Mouse (Mus musculus): ENCODE results near the gene Nlrp9c.
A peak's percentile ranks its signal among the peaks of the same experiment; 100 is the strongest.
"Not testable (repeated sequence)": the region's sequence is repeated elsewhere in the genome, so short reads cannot be mapped to it uniquely, and the experiment has no call there.

Nlrp9c gene

DNA sequence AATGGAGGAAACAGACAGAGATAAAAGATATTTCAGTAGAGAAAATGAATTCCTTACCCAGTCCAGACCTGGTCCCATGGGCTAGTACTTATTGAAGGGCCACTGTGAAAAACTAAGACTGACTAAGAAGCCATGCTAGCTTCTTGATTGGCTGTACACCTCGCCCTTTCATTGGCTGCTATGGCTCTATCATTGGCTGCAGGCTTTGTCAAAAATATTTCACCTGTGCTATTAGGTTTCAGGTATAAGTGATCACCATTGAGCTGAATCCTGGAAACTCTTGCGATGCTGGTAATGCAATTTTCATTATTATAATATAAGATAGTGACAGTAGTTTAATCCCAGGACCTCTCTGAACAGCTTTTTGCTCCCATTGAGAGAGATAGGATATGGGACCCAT lies at the start of gene Nlrp9c:
Gene Nlrp9c, minus strand, starts transcription at position 101 of the 400 bp plus-strand sequence.
- DNase-seq: not testable (repeated sequence)

DNA sequence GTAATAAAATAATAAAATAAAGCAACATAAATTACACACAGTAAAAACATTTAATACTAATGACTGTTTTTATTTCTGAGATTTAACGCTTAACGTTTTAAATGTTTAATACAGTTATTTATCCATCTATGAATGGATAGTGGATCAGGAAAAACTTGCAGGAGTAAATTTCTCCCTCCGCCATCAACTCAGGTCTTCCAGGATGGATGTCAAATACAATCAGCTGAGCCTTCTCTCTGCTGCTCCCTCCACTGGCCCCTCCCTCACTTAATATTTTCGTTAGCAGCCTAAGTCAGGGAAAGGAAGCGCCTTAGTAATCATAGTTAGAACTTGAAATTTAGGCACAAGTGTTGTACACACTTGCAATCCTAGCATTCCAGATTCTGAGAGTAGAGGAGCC lies 31.3 kb upstream of the Nlrp9c start, which contains the start of gene Nlrp4a:
Gene Nlrp4a, plus strand, starts transcription at position 301 of the 400 bp plus-strand sequence.
- DNase-seq: no peak

DNA sequence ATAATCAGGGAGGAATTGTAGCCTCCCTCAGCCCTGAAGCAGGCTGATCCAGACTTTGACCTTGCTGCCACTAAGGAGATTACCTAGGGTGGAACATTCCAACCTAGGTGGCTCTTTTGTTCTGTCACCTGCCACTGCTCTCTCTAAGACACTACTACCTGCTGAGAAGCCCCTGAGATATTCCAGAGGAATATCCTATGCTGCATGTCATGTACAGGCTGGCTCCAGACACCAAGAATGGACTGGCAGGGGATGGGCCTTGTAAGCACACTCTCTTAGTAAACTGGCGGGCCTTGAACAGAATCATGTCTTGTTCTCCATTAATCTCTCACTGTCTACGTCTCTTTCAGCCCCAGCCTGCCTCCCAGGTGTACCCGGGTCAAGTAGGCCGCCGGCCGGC lies 11.7 kb downstream of the Nlrp9c start:
- not testable (repeated sequence) for DNase-seq

DNA sequence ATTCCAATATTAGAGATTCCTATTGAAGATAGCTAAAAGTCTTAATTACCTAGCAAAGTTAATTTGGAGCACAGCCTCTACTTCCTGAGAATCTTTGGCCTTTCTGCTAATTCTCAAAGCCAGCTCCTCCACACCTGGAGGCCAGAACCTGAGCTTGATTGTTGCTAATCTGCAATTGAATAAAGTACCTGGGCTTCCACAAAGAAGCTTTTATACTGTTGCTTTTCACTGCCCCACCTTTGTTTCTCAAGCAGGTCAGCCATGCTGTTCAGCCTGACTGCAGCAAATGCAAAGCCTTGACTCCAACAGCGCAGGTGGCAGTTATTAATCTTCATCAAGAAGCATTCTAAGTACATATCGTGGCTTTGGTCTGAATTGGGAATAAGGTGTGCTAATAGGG lies 12.4 kb downstream of the Nlrp9c start:
- not testable (repeated sequence) for DNase-seq

DNA sequence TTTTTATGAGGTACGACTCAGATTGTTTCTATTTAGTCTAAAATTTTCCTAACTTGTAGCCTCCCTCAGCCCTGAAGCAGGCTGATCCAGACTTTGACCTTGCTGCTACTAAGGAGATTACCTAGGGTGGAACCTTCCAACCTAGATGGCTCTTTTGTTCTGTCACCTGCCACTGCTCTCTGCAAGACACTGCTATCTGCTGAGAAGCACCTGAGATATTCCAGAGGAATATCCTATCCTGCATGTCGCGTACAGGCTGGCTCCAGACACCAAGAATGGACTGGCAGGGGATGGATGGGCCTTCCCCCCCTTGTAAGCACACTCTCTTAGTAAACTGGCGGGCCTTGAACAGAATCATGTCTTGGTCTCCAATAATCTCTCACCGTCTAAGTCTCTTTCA lies 16.8 kb downstream of the Nlrp9c start:
- not testable (repeated sequence) for DNase-seq

DNA sequence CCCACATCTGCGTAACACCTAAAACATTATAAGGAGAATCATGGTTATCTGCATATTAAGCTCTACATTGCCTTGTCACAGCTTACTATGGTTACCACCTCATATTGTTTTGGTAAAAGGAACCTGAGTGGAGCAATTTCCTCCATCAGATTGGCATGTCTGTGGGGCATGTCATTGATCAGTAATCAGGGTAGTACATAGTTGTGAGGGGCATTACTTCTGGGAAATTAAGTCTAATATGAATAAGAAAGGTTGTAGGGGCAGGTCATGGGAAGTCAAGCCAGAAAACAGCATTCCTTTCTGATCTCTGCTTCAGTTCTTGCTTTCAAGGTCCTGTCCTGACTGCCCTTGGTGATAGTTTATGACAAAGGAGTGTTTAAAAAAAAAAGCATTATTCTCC lies 22.7 kb downstream of the Nlrp9c start:
- DNase-seq: no peak

DNA sequence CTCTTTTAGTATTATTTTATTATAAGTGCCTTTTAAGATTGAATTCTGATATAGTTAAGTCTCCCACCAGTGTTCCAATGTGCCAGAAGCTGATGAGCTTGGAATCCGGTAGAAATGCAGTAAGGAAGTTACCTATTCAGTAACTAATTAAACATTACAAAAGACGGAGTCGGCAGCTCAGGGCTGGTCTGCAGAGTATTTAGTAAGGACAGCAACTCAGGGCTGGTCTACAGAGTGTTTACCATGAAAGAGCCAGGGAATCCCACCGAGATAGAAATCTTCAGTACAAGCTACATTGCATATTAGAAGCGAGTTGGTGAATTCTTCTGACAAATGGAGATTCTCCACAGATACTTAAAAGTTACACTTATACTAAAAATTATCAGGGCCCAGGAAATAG lies 30.3 kb downstream of the Nlrp9c start:
- not testable (repeated sequence) for DNase-seq

DNA sequence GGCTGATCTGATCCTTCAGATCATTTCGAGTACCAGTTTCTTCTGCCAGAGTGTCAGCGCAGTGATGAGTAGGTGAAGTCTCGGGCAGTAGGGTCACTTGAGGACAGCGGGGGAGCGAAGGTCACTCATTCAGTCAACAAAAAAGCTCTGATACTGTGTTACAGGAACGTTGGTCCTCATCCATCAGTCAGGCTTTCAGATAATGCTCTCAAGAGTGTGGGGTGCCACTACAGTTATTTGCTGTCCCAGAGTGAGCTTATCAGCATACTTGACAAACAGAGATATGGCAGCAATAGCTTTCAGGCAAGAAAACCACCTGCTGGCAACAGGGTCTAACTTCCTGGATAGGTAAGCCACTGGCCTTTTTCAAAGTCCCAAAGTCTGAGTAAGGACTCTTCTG lies 46.8 kb downstream of the Nlrp9c start:
- not testable (repeated sequence) for DNase-seq

DNA sequence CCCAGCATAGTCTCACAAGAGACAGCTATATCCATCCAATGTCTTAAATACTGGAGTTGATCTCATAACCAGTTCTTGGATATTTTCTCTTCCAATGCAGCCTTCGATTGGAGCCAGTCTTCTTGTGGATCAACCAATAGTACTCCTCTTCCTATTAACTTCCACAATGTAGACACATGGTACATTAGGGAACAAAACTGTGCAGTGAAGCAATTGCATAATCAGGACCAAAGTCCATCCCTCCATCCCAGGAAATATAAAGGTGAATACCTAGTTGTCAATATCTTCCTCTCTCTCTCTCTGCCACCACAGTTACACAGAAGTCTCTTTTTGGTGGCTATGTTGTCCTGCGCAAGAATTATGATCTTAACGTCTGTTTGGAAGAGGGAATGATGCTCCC lies 51.2 kb downstream of the Nlrp9c start:
- not testable (repeated sequence) for DNase-seq

DNA sequence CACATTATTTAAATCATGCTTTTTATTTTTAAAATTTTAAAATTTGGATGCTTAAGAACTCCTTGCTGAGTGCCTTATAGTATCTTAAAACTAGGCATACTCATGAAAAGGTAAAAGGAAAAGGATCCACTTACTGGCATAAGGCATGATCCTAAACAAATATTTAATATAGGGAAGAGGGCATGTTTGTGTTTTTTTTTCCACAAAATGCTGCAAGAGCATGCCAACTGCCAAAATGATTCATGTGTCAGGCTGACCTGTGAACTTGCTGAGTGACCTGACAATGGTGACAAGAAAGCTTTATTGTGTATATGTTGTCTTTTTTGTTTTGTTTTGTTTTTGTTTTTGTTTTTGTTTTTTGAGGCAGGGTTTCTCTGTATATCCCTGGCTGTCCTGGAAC lies 53.3 kb downstream of the Nlrp9c start:
- DNase-seq: not testable (repeated sequence)

DNA sequence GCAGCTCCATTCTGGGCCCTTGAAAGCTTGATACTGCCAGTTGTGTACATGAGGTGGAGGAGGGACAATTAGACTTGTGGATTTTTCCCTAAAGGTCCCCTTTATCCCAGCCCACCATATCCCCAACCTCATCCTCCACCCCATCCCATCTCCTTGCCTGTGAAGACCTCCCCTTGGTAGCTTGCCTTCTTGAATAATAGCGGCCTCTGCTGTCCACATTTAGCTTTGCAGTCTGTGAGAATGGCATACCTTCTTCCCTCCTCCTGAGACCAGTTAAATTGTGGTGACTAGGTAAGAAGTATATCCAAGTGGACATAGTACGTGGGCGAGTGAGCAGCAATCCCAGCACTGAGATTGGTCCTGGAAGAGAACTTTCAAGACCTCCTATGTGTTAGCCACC lies 83.1 kb downstream of the Nlrp9c start:
- DNase-seq: peak; percentile 21

DNA sequence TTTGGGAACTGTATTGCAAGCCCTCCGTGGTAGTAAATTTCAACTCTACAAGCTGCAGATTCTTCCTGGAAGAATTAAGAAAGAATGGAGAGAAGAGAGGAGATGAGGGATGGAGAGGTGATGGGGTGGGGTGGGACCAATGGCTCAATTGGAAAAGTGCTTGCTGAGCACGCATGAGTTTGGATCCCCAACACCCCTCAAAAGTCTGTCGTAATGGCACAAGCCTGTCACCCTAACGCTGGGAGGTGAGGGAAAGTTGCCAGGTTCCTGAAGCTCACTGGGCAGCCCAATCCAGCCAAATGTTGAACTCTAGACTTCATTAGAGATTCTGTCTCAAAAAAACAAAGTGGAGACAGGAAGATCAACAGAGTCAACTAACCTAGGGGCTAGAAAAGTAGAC lies 87.7 kb downstream of the Nlrp9c start:
- DNase-seq: not testable (repeated sequence)

DNA sequence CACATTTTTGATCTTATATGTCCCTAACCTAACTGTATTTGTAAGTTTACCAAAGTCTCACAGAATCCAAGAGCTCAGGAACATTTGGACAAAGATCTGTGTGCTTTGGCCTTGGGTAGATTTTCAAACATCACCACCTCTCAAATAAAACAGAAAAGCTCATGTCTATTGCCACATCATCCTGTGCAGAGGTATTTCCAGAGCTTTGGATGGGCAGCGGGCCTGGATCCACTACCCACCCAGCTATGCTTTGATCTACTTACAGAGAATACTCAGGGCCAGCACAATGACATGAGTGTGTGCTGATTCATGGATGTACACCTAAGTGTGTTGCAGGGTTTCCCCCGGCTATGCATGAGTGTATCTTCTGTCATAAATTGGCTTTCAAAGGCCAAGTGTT lies 88.3 kb downstream of the Nlrp9c start:
- DNase-seq: not testable (repeated sequence)

DNA sequence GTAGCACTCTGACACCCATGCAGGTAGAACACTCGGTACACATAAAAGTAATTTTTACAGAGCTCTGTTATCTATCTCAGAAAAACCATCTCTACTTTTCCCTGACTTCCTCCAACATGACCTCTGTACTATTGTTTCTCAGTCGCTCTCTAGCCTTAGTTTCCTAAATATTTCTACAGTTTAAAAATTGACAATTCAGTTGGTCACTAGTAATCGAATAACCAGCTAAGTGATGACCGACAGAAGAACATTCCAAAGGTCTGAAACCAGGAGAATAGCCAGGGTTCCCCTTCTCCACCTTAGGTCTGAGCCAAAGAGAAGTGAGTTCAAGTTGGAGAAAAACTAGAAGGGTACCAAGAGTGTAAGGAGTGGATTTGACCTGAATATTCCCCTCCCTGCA lies 91.7 kb downstream of the Nlrp9c start:
- not testable (repeated sequence) for DNase-seq

DNA sequence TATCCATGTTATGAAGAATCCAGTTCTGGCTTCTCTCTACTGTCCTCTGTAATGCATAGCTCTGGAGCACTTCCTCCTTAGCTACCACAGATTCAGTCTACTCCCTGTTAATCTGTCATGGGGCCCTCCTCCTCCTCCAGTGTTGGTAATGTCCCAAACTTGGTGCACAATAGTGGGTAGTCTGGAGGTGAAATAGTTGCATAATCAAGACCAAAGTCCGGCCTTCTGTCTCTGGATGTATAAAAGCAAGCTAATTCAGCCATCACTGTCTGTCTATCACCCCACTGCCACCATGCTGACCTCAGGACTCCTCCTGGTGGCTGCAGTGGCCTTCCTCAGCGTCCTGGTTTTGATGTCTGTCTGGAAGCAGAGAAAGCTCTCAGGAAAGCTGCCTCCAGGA lies 96.6 kb downstream of the Nlrp9c start, which contains the start of gene Cyp2a4:
Gene Cyp2a4, plus strand, starts transcription at position 244 of the 400 bp plus-strand sequence.
- DNase-seq: not testable (repeated sequence)

DNA sequence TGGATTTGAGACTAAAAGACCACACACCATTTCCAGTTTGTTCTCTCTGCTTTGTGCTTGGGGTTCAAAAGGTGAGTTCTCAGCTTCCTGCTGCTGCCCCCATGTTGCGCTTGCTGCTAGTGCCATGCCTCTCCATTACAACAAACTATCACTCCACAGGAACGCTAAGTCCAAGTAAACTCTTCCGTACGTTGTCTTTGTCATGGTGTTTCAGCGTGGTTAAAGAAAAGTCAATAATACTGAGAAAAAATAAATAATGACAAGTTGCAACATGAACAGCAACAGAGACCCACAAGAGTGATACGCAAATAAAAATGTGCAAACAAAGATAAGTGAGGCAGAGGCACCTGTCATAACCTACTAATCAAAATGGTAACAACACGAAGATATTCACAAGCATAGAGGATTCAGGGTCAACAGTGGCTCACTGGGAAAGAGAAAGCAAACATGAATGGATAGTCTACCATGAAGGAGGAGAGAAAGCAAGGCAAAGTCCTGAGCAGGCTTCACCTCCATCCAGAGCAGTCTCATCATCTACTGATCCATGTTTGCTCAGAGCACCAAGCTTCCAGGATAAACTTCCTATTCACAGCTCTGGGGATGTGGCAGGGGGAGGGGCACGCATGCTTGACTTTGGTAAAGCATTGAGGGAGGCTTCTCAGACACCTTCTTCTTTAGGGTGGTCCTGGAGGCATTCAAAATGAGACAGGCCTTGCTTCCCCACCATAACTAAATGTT lies 99.9 kb downstream of the Nlrp9c start:
- not testable (repeated sequence) for DNase-seq
